Mouse (Mus musculus) megakaryocyte, adult 5-6 weeks (primary cell): ENCODE results near the gene Zcchc2. TPM values are rescaled to one million over a fixed set of nuclear protein-coding genes. Genes with fewer than 3 reads are reported as not detected.
A peak's percentile ranks its signal among the peaks of the same experiment; 100 is the strongest.

ENCODE experiments used
- ATAC-seq: 2 replicates; pipeline ENCODE4 v1.8.0; 2016; ENCODE audit warnings: mild to moderate bottlenecking, inconsistent platforms; ENCODE audit not compliant: poor library complexity, severe bottlenecking
- total RNA-seq, 2 experiments: library from RNA; stranded (forward) in 1 of 2; stranded (reverse) in 1 of 2; fragments of 153-499, 151-499 nt in 1 of 2; fragments of 221-1000, 200-1000 nt in 1 of 2; gene quantifications; 2 replicates each; pipeline versions ENCODE4 v1.2.3 to v1.2.4; 2015 to 2017

Zcchc2 gene
- total RNA-seq, 2 experiments from 2014 or later = 19.1 to 25.8 TPM

GRCm38 (mm10) chr1:106031908-106032307 lies 41.7 kb downstream of the Zcchc2 start:
- 0 out of 2 replicates have a peak, but pooled peaks have one; percentile 24 for ATAC-seq

GRCm38 (mm10) chr1:106034776-106035175 lies 44.6 kb downstream of the Zcchc2 start:
- ATAC-seq = no peak

GRCm38 (mm10) chr1:106036861-106037599 lies 46.8 kb downstream of the Zcchc2 start:
- ATAC-seq = peak; percentile 61

- ATAC-seq = no peak
These were observed 49.1 kb downstream of the Zcchc2 start for GRCm38 (mm10) chr1:106039326-106039725.

GRCm38 (mm10) chr1:106040271-106040670 lies 50.1 kb downstream of the Zcchc2 start:
- ATAC-seq = no peak

- no peak for ATAC-seq
These were observed 52.0 kb downstream of the Zcchc2 start for GRCm38 (mm10) chr1:106042221-106042620.

GRCm38 (mm10) chr1:106043053-106043820 lies 53.0 kb downstream of the Zcchc2 start:
- ATAC-seq = no peak

GRCm38 (mm10) chr1:106049036-106049435 lies 58.8 kb downstream of the Zcchc2 start:
- no peak for ATAC-seq

- no peak for ATAC-seq
These were observed 64.8 kb downstream of the Zcchc2 start for GRCm38 (mm10) chr1:106054978-106055377.

- no peak for ATAC-seq
These were observed 68.1 kb downstream of the Zcchc2 start for GRCm38 (mm10) chr1:106058355-106058754.

GRCm38 (mm10) chr1:106059516-106060277 lies 69.5 kb downstream of the Zcchc2 start:
- no peak for ATAC-seq

GRCm38 (mm10) chr1:106061185-106061910 lies 71.1 kb downstream of the Zcchc2 start:
- ATAC-seq = no peak

- ATAC-seq = no peak
These were observed 72.8 kb downstream of the Zcchc2 start for GRCm38 (mm10) chr1:106062891-106063590.

- no peak for ATAC-seq
These were observed 73.5 kb downstream of the Zcchc2 start for GRCm38 (mm10) chr1:106063591-106064170.

- no peak for ATAC-seq
These were observed 74.1 kb downstream of the Zcchc2 start for GRCm38 (mm10) chr1:106064291-106064690.

- ATAC-seq = no peak
These were observed 74.5 kb downstream of the Zcchc2 start for GRCm38 (mm10) chr1:106064711-106065110.

GRCm38 (mm10) chr1:106065679-106066078 lies 75.5 kb downstream of the Zcchc2 start:
- peak; percentile 41; the same call in 1 of the 2 replicates for ATAC-seq

- no peak for ATAC-seq
These were observed 77.1 kb downstream of the Zcchc2 start for GRCm38 (mm10) chr1:106067306-106067705.

GRCm38 (mm10) chr1:106069867-106070543 lies 79.8 kb downstream of the Zcchc2 start:
- no peak for ATAC-seq
